Mouse (Mus musculus): ENCODE results near the gene Ap2s1. TPM values are rescaled to one million over a fixed set of nuclear protein-coding genes. Genes with fewer than 3 reads are reported as not detected.
"Not testable (repeated sequence)": the region's sequence is repeated elsewhere in the genome, so short reads cannot be mapped to it uniquely, and the experiment has no call there.

Ap2s1 gene
- total RNA-seq (2021) = 100 to 1,000 TPM; 317 TPM

GRCm38 (mm10) chr7:16738073-16738696 is at the start of gene Ap2s1:
TSS of gene Ap2s1 (plus strand) at chr7:16738410.
- DNase-seq = peak; percentile 99
- intact Hi-C loops (cut with DNase I) = no loop called here

DNA sequence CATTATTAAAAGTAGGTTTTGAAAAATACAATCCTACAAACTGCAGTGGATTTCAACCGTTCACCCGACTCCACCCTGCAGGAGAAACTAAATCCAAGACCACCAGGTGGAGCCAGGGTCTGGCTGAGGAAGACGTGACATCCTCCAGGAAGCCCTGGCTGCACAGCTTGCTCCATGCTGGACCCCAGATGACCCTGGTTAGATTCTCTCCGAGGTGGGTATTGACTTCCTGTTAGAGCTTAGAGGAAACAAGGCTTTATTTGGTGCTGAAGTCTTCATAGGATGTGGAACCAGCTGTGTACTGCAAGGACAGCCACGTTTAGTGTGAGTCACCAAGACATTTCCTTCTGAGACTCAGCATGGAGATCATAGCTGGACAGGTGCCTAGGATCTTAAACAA is 49.0 kb upstream of the Ap2s1 start:
- intact Hi-C loops (cut with DNase I) = no loop called here
- no peak for DNase-seq

DNA sequence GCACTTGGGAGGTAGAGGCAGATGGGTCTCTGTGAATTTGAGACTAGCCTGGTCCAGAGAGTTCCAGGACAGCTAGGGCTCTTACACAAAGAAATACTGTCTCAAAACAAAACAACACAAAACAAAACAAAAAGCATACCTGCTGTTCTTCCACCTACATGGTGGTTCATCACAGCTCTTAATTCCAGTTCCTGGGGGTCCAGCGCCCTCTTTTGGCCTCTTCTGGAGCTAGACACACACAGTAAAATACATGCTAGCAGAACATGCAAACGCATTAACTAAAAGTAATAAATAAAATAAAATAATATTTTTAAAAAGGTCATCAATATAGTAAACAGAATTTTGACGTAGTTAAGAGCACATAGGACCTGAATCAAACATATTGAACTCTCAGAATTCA is 43.2 kb upstream of the Ap2s1 start:
- intact Hi-C loops (cut with DNase I) = no loop called here

DNA sequence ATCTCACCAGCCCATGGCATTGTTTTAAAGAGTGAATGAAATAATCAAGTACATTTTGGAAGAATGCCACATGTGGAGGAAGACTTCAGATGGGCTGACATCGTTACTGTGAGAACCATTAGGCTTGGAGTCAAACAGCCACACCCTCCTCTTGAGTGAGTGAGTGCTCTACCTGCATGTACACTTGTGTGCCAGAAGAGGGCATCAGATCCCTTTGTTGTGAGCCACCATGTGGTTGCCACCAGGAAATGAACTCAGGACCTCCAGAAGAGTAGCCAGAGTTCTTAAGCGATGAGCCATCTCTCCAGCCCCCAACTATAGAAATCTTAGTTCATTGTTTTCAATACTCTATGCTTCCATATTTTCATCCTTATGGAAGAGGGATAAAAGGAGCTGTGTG is 39.2 kb upstream of the Ap2s1 start:
- DNase-seq = no peak
- intact Hi-C loops (cut with DNase I) = no loop called here

More for the DNA sequence above, 43.2 kb upstream of the Ap2s1 start:
- peak; percentile 49 for DNase-seq

- no peak for DNase-seq
- intact Hi-C loops (cut with DNase I) = no loop called here
These were observed 37.6 kb upstream of the Ap2s1 start for GRCm38 (mm10) chr7:16700583-16700982.

DNA sequence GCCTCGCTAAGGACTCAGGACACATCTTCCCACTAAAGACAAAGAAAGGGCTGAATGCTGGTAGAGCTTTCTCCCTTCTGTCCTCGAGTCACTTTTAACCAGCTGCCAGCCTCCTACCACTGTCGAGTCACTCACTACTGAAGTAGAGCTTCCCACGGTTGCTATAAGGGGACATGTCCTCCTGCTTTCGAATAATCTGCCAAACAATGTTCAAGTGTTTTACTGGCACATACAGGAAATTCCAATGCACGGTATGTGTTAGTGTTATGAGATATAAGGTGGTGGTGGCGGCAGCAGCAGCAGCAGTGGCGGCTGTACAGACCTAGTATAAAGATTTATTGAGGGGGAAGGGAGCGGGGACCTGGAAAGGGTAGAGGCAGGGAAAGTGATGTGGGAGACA is 31.8 kb upstream of the Ap2s1 start:
- intact Hi-C loops (cut with DNase I) = no loop called here

DNA sequence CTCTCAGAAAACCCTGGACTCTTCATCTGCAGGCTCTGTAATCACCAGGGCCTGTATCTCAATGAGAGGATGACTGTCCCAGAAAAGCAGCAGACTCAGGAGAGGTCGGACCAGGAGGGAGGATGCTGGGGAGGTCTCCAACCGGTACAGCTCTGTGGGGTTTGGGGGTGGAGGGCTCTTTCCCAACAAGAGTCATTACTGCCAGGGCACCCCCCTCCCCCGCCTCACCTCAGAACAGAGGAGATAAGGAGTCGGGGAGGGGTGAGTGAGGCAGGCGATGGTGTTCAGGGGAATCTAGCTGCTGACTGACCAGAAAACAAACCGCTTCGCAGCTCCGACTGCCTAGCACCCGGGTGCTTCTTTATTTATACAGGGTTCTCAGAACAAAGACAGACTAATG is 30.0 kb upstream of the Ap2s1 start:
- intact Hi-C loops (cut with DNase I) = no loop called here
- DNase-seq = no peak

More for the DNA sequence above, 31.8 kb upstream of the Ap2s1 start:
- no peak for DNase-seq

- intact Hi-C loops (cut with DNase I) = no loop called here
- no peak for DNase-seq
These were observed 27.6 kb upstream of the Ap2s1 start for GRCm38 (mm10) chr7:16710604-16711003.

GRCm38 (mm10) chr7:16712633-16713415 is 25.4 kb upstream of the Ap2s1 start:
- no peak for DNase-seq
- intact Hi-C loops (cut with DNase I) = no loop called here

GRCm38 (mm10) chr7:16716456-16717152 is 21.6 kb upstream of the Ap2s1 start:
- intact Hi-C loops (cut with DNase I); DNase-seq: not testable (repeated sequence)

GRCm38 (mm10) chr7:16721629-16722028 is 16.6 kb upstream of the Ap2s1 start, which contains the start of gene Ceacam9:
TSS of gene Ceacam9 (plus strand) at chr7:16721929.
- DNase-seq = no peak
- intact Hi-C loops (cut with DNase I) = no loop called here

GRCm38 (mm10) chr7:16722490-16722889 is 15.7 kb upstream of the Ap2s1 start:
- intact Hi-C loops (cut with DNase I); DNase-seq: not testable (repeated sequence)

DNA sequence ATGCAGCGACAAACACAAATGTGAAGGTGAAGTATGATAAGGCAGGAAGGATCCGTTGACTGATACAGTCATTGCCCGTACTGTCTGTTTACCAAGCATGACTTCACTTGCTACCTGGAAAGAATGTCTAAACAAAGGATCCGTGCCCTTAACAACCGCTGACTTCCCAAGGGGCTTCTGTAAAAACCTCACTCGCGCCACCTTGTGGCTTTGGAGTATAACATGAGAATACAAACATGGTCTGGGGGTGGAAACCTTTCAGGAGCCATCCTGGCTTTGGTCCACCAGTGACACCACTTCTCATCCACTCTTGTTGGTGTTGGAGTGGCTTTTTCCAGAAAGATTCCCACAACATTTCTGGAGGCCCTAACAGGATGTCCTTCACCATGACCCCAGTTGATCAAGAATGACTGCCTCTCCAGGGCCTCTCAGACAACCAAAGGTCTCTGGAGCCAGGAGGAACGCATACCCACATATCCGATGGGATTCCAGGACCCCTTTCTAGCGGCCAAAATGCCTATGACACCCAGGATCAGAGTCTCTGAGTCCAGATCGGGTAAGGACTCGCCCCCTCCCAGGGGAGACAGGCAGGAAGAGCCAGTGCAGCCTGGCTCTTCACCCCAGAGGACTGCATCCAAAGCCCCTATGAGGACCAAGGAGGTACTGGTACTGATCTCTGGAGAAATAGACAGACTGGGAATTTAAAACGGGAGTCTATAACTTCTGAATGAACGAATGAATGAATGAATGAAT is 9.4 kb upstream of the Ap2s1 start:
- intact Hi-C loops (cut with DNase I) = loop anchor here (2.0 kb wide), 1 partner anchor 100 kb away; no protein-coding TSS in a partner anchor
- DNase-seq = peak; percentile 83

DNA sequence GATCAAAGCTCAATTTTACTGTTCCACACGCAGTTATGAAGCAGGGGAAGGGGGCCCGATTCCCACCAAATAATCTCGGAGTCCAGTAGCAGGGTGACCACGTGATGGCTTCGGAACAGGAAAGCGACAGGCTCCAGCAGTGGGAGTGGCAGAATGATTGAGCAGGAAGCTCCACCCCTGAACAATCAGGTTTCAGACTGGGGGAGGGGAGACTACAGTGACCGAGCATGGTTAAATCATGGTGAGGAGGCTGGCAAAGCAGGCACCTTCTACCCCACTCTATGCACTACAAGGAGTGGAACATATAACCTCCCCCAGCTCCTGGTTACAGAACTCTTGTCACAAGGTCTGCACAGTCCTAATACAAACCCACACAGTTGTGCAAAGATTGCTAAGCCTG is 8.6 kb upstream of the Ap2s1 start:
- not testable (repeated sequence) for DNase-seq
- intact Hi-C loops (cut with DNase I) = loop anchor here (2.0 kb wide), 1 partner anchor 101 kb away; no protein-coding TSS in a partner anchor

DNA sequence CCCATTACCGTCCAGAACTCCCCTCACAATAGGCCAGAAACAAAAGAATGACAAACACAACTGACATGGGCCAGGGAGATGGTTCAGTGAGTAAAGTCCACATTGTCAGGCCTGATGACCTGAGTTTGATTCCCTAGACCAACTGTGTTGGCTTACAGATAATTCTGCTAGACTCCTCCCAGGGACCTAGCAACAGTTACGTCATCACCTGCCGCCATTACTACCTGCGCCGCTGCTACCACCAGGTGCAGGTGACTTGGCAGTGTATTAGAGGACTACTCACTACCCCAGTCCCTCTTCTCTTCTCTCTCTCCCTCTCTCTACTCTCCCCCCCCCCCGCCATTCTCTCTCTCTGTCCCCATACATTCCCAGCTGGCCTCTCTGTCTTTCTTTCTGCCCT is 7.4 kb upstream of the Ap2s1 start:
- no peak for DNase-seq
- intact Hi-C loops (cut with DNase I) = no loop called here

DNA sequence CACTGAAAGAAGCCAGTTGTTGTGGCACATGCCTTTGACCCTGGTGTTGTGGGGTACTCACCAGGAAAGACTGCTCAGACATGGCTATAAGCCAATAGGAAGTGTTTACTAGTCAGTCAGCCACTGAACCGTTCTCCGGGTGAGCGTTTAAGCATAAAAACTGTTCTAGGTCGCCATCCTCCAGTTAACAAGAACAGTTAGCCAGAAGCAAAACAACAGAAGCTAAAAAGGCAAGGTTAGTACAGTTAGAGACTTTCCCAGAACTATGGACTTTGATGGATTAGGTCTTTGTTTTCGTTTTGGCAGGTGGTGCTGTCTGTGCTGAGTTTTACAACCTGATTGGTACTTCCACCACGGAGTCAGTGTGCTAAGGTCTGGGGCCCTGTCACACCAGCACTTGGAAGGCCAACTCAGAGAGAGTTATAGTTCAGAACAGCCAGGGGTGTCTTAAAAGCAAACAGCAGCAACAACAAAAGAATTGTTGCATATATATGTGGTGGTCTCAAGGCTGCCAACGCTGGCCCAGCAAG is 6.3 kb upstream of the Ap2s1 start:
- DNase-seq = no peak
- intact Hi-C loops (cut with DNase I) = no loop called here

DNA sequence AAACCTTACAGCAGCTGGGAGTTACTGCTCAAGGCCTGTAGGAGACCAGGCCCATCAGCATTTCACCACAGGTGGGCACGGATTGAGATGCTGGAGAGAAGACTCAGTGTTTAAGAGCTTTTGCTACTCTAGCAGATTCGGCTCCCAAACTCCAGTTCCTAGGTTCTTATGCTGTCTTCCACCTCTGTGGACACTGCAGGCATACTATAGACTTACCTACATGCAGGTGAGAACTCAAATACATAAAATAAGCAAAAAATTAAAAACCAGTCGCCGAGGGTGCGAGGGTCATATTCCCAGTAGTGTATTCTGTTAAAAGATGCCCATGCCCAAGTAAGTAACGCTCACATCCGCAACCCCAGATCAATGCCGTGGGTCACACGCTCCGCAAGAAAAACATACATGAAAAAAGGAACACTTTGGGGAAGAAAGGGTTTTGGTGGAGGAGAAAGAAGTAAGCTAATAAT is 571 bp upstream of the Ap2s1 start:
- intact Hi-C loops (cut with DNase I) = no loop called here
- DNase-seq = no peak

DNA sequence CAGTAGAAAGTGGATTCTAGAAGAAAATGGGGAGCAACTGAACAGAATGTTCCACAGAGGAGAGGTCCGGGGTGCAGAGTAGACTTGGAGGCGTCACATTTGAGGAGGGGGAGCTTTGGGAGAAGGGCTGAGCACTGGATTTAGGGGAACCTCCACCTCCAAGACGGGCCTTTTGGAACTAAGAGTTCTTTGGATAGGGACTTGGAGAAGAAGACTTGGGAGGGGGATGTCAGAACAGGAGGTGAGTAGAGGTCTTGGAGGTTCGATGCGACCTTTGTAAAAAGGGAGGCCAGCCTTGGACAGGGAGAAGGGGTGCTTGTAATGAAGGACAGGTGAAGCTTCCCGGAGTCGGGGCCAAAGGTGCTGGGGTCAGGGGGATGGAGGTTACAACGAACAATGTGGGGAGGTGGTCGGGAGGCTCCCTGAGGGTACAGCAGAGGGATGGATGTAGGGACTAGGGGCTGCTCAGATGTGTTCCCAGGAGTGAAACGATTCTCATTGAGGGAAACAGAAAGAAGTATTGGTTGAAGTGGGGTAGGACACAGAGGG is 920 bp downstream of the Ap2s1 start:
- no peak for DNase-seq
- intact Hi-C loops (cut with DNase I) = no loop called here

DNA sequence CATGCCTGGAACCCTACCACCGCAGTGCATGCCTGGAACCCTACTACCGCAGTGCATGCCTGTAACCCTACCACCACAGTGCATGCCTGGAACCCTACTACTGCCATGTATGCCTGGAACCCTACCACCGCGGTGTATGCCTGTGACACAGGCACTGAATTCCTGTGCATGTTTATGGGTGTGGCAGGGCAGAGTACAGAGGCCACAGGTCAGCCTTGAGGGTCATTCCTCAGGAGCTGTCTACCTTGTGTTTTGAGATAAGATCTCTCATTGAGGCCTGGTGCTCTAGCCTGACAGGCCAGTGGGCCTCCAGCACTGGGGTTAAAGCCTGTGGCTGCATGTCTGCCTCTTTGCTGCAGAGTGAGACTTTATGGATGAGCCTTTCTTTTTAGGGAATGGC is 7.2 kb downstream of the Ap2s1 start:
- intact Hi-C loops (cut with DNase I) = loop anchor here (10.0 kb wide), 1 partner anchor 149 kb away; the partner anchor contains the start of gene Gng8

GRCm38 (mm10) chr7:16746093-16746492 is 7.9 kb downstream of the Ap2s1 start:
- peak; percentile 57 for DNase-seq
- intact Hi-C loops (cut with DNase I) = loop anchor here (10.0 kb wide), 1 partner anchor 149 kb away; the partner anchor contains the start of gene Gng8

More for the DNA sequence above, 7.2 kb downstream of the Ap2s1 start:
- DNase-seq = no peak
